Mouse (Mus musculus) thymus, adult 2 months (tissue): Measurements from ENCODE around the gene Slc25a24.

ENCODE experiments used
- CTCF ChIP-seq: fragments of 200-500 bp; IDR thresholded peaks from 2 replicates; pipeline ENCODE4 v1.5.1; 2012; ENCODE audit warnings: mild to moderate bottlenecking, control low read depth, low read length, moderate library complexity, borderline replicate concordance; ENCODE audit not compliant: control insufficient read depth, poor library complexity, insufficient read depth; ENCODE audit errors: extremely low read depth
- POLR2A ChIP-seq: fragments of 200-500 bp; IDR thresholded peaks from 2 replicates; pipeline ENCODE4 v1.6.1; 2012; ENCODE audit warnings: mild to moderate bottlenecking, low read length, control low read depth, moderate library complexity; ENCODE audit not compliant: control insufficient read depth, poor library complexity, insufficient read depth; ENCODE audit errors: extremely low read depth

DNA sequence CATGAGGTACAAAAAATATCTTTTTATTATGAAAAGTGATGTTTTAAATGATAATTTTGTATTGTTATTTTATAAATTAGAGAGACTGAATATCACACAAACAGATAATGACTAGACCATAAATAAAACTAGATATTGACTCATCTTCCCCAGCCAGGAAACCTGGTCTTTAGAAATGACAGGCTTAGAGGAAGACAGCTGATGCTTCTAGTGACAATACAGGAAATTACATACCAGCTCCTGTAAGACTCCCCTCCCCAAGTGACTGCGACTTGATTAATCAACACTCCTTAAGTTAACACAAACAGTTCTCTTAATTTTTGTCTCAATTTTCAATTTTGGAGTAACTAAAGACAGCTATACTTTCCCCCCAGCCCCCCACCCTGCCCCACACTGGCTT is 12.4 kb downstream of the Slc25a24 start:
- TF ChIP-seq CTCF (no peak), POLR2A (no peak)
